Mouse (Mus musculus): ENCODE measurements around the gene Ankmy1.

Ankmy1 gene

DNA sequence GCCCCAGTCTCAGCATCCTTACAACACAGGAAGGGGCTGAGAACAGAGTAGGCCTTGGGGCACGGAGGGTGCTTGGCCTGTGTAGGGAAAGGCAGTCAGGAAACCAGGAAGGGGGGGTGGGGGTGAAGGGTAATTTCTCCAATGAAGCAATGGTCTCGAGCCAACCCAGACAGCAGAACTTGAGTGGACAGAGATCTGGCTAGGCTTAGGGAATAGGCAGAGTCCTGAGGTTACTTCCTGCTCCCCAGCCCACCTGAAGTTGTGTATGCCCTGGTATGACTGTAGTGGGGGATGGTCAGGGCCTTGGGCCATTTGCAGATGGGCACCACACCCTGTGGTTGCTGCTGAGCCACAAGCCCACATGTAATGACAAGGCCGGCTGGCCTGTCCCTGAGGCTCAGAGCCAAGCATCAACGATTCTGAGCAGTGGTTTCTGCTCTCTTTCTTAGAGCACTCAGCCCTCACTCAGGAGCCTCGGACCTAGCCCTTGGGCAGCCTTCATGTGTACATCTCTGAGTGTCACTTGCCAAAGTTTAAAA, 86.9 kb downstream of the Ankmy1 start:
- DNase-seq (ENCODE audit: low spot score): no peak

DNA sequence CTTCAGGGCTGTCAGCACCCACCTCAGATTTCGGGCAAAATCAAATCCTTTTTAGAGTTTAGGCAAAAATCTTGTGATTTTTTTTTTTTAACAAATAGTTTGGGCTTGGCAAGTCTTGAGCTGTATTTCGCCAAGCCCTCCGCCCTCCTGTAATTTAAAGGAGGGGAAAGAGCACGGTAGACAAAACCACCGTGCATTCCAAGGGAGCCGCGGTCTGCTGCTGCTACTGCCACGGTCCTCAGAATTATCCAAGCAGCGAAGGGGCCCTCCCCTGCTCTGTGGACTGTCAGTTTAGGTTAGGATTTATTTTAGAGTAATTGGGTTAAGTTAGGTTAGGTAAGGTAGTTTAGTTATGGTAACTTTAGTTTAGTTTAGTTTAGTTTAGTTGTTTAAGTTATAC, 87.6 kb downstream of the Ankmy1 start:
- no peak for DNase-seq (ENCODE audit: low spot score)

- DNase-seq (ENCODE audit: low spot score): no peak
These were observed 88.4 kb downstream of the Ankmy1 start for GRCm38 (mm10) chr1:92814319-92814718.
